Mouse (Mus musculus): Measurements from ENCODE around the gene Olfr435.
A peak's percentile ranks its signal among the peaks of the same experiment; 100 is the strongest.
"Not testable (repeated sequence)": the region's sequence is repeated elsewhere in the genome, so short reads cannot be mapped to it uniquely, and the experiment has no call there.

Gene Olfr435

DNA sequence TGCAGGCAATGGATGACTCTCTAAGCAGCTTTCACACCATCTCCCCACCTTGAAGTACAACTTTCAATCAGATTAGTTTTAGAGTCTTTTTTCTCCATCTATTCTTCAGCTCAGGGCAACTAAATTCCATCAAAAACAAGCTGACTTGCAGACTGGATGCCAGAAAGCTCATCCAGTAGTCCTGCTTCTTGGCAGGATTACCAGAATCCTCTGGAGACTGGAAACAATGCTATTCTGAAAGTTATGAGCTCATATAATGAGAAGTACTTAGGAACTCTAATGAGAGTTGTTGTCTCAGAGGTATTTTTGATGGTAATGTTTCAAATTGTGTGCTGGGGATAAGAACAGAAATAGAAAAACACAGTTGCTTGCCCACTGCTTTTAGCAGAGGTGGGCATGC lies at the start of gene Olfr435:
Gene Olfr435 (plus strand): TSS at position 366 of the 400 bp plus-strand sequence.
- DNase-seq (ENCODE audit: low read depth, low spot score), result no peak

DNA sequence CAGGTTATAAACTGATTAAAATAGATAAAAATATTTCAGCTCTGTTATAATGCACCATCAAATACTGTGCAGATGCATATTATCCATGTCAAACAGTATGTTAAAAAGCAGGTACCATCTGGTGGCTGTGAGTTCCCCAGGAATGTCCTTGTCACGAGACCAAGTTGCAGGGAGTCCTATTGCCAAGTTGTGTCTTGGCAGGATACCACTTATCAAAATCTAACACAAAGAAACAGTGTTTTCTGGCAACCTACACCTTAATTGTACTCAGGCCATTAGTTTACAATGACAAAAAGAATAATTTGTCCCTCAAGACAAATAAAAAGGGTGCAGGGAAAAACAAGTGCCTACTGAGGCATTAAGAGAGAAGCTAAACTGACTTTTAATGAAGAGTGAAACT lies 37.4 kb upstream of the Olfr435 start:
- no peak for DNase-seq (ENCODE audit: low read depth, low spot score)

DNA sequence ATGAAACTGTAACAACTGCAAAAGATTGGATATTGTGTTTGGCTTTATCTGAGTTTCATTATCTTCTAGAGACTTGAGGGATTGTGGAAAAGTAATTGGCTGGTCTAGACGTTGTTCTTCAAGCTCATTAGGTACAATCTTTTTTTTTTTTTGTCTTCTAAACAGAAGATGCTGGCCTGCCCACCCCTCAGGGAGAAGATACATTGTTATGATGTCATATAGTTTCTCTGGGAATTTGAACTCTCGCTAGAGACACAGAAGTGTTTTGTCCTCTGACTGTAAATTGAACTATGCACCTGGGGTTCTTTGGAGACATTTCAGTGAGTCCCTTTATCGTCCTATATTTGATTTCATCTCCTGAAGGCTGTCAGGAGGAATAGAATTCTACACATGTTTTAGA lies 34.0 kb upstream of the Olfr435 start, which contains the start of gene Olfr437:
Gene Olfr437 (plus strand): TSS at position 301 of the 400 bp plus-strand sequence.
- no peak for DNase-seq (ENCODE audit: low read depth, low spot score)

DNA sequence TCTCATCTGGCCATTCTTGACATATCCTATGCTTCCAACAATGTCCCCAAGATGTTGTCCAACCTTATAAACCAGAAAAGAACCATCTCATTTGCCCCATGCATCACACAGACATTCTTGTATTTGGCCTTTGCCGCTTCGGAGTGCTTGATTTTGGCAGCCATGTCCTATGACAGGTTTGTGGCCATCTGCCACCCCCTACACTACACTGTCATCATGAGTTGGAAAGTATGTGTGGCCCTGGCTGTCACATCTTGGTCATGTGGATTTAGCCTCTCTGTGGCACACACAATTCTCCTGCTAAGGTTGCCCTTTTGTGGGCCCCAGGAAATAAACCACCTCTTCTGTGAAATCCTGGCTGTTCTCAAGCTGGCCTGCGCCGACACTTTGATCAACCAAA lies 29.7 kb upstream of the Olfr435 start:
- DNase-seq (ENCODE audit: low read depth, low spot score), result no peak

DNA sequence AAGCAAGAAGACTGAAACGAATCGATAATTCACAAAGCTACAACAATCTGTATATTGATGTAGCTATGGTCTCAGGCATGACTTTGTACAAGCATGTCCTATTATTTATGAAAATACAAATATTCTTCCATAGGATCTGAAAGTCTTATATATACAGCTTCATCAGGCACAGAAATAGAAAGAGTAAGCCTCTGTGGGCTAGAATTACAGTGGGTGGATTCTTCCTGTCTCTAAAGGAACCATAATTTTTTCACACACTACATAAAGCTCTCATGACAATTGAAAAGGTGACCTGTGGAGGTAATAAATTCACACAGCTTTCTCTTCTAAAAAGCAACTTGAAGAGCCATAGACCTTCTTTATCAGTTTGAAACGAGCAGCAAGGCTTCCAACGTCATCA lies 25.1 kb upstream of the Olfr435 start, which contains the start of gene Olfr13:
Gene Olfr13 (plus strand): TSS at position 301 of the 400 bp plus-strand sequence.
- no peak for DNase-seq (ENCODE audit: low read depth, low spot score)

DNA sequence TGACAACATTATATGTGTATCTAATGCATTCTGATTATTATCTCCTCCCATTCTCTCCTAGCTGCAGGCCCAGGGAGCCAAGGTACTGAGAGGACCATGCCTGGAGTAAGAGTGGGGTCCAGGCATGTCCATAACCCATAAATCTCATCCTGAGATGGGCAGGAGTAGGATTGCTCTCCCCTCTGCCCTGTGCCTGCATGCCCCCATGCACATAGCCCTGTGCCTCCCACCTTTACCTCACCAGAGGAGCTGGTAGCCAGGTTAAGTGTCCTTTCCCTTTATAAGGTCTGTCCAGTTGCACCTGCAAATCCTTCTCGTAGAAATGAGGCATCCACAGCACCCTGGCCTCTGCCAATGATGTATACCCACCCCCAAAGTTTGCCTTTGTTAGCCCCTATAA lies 18.8 kb upstream of the Olfr435 start:
- DNase-seq (ENCODE audit: low read depth, low spot score), result no peak

DNA sequence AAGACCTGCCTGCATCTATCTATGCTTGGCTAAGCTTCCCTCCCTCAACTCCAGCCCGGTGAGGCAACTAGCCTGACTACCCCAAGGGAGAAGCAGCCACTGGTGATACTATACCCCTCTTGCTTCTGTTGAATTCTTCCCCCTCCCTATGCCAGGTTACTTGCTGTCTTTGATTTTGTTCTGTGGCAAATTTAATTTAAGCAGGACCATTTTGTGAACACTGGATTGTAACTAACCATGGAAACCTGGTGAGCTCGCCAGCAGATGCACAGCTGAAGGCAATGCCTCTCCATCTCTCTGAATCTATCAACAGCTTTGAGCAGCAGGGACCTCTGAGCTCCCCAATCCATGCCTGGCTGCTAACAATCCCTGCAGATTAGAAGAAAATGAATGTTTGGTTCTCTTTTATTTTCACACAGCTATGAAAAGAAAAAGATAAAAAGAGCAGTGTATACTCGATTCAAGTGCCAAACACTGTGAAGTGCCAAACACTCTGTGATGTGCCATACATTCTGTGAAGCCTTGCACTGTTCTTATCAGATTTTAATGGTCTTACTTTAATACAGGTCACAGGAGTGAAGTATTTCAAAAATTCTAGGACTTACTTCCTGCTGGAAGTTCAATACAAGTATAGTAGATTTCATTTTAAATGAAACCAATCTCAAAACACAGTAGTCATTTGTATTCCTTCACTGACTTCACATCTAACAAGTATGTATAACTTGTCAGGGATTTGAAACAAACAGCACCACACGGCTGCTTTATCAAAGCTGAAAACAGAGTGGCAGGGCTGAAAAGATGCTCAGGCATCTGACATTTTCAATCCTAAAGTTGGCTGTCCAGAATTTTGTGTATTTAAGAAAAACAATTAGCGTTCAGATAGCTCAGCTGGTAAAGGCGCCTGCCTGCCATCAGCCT lies 18.1 kb upstream of the Olfr435 start:
- no peak for DNase-seq (ENCODE audit: low read depth, low spot score)

DNA sequence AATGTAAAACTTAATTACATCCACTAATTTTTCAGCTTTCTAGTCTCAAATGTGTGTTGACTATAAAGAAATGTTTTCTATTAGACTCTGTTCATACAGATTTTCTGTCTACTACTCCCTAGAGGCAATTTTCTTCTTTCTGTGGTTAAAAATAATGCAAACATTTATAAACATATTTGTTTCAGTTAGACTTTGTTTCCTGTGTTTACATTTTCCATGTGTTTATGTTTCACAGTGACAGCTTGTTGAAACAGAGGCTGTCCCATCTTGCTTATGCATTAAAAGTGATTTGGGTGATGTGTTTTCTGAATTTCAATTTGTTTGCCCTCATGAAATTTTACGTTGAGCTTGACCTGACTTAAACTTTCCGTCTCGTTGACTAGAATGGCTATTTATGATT lies 6.0 kb upstream of the Olfr435 start:
- DNase-seq (ENCODE audit: low read depth, low spot score), result no peak

DNA sequence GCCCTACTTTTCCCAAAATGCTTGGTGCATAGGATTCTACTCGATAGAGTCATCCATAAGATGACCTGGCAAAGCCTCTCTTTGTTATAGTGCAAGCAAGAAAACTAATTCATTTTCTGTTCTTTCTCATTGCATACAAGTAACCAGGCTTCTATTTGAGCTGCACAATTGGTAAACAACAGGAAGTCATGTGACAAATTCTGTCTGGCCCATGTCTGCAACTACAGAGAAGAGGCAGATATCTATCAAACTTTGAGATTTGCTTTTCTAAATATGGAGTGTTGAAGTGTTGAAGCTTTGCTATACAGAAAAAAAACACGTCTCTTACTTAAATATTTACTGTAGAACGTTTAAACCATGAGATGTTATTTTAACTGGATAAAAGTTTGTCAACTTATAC lies 1.1 kb downstream of the Olfr435 start:
- DNase-seq (ENCODE audit: low read depth, low spot score), result no peak

DNA sequence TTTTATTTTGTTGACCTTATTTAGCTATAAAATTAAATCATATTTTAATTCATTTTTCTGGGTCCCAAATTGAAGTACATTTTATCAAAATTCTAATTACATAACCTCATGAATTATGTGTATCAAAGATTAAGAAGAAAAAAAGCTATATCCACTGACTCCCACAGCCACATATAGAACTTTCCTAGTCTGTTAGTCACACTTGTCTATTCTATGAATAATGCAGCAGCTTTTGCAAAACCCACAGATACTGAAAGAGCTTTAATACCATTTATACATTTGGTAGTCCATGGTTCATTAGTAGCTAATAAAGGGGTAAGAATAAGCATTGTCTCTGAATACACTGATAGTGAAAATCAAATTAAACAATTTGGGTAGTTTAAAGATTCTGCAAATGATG lies 5.8 kb downstream of the Olfr435 start:
- no peak for DNase-seq (ENCODE audit: low read depth, low spot score)

DNA sequence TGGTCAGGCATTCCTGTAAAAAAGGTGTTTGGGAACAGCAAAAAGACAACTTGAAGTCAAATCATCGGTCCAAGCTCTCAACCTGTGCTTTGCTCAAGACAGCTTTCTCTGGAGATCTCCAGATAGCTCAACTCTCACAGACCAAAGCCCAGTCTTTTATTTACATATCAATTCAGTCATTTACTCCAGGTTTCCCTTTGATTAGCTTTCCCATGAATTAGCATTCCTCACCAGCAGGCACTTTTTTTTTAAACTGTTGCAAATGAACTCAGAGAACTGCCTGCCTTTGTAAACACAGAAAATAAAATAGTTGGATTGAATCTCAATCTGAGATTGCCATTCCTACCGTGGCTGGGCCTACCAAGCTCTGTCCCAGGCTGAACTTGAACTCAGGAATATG lies 8.4 kb downstream of the Olfr435 start:
- peak; percentile 76 for DNase-seq (ENCODE audit: low read depth, low spot score)

DNA sequence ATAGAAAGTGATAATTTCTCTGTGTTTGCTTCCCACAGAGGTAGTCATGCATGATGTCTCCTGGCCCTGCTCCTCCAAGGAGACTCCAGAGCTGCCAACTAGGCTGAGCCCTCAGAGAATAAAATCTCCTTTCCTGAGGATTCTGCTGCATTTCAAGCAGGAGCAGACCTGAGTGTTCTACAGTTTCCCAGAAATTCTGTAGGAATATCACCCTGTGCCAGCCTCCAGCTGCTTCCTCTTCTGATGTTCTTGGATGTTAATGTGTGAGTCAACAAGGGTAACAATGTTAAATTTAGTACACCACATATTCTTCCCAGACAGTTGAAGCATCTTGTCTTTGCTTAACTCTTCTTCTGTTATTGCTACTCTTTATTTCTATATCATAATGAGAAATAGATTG lies 15.9 kb downstream of the Olfr435 start, which contains the start of gene Olfr434:
Gene Olfr434 (plus strand): TSS at position 149 of the 400 bp plus-strand sequence.
- not testable (repeated sequence) for DNase-seq (ENCODE audit: low read depth, low spot score)

DNA sequence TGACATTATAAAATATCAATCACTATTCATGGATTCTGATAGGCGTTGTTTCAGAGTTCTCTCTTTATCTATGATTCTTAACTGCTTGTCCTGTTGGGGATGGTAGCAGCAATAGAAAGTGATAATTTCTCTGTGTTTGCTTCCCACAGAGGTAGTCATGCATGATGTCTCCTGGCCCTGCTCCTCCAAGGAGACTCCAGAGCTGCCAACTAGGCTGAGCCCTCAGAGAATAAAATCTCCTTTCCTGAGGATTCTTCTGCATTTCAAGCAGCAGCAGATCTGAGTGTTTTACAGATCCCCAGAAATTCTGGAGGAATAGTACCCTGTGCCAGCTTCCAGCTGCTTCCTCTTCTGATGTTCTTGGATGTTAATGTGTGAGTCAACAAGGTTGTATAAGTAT lies 34.3 kb downstream of the Olfr435 start, which contains the start of gene Olfr47:
Gene Olfr47 (plus strand): TSS at position 275 of the 400 bp plus-strand sequence.
- not testable (repeated sequence) for DNase-seq (ENCODE audit: low read depth, low spot score)

DNA sequence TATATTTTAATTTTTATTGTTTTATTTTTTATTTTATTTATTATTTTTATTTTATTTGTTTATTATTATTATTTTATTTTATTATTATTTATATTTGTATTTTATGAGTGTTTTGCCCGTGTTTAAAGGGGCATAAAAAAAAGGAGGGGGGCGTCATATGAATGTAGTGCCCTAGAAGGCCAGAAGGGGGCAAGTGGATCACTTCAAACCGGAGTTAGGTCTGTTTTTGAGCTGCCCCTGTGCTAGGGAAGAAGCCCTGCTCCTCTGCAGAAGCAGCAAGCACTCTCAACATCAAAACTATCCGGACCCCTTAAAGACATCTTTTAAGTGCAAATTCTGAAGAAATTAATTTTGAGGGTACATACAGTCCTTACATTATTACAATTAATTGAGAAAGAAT lies 45.1 kb downstream of the Olfr435 start:
- DNase-seq (ENCODE audit: low read depth, low spot score), result peak; percentile 49

DNA sequence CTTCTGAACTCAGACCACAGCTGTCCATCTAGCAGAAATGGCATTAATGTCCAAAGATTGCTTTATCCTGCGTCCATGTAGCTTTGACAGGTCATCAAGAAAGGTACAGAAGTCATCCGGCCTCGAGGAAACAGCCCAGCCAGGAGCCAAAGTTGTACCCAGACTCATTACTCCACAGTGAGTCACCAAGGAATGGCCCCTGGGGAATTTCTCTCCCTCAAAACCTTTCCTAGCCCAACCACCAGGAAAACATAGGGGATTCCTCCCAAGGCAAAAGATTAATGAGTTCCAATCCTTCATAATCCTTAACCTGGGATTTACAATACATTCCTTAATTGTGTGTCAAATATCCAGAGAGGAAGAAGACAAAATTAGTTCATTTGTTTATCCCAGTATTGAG lies 50.5 kb downstream of the Olfr435 start:
- no peak for DNase-seq (ENCODE audit: low read depth, low spot score)

DNA sequence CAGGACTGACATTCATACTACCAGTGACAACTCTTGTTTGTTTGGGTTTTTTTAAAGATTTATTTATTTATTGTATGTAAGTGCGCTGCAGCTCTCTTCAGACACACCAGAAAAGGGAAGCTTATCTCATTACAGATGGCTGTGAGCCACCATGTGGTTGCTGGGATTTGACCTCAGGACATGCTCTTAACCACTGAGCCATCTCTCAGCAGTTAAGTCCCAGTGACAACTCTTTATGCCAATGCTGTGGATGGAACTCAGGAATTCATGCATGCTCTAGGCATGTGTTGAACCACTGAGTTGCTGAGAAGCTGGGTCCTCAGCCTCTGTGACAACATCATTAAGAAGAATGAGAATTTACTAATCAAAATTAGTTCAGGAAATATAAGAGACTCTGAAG lies 56.0 kb downstream of the Olfr435 start:
- DNase-seq (ENCODE audit: low read depth, low spot score), result no peak
